In genomic region chr13:117082758-117083157, GRCm38 (mm10) we compare ENCODE assay signal across 21 mouse cellular contexts.
"Had no signal": no experiment of that assay in that cellular context is flagged by ENCODE, and none has a peak within 500 bp of the region (broad histone marks: within the 10 kb centered on the region; RNA-seq: fewer than 3 reads in every experiment).

No protein-coding gene starts in this region.

- H3K4me1 ChIP-seq: lung, embryonic 15.5 days; megakaryocyte, embryonic 14.5 days; neural tube, embryonic 13.5 days; neural tube, embryonic 15.5 days had no signal

- ATAC-seq: lung, postnatal 0 days; midbrain, embryonic 16.5 days had no signal

- H3K4me2 ChIP-seq: lung, embryonic 15.5 days; midbrain, embryonic 11.5 days; neural tube, embryonic 13.5 days; neural tube, embryonic 15.5 days had no signal

- H3K36me3 ChIP-seq: lung, embryonic 15.5 days; neural tube, embryonic 13.5 days; neural tube, embryonic 15.5 days had no signal

- H3K9me3 ChIP-seq: lung, embryonic 15.5 days; neural tube, embryonic 13.5 days; neural tube, embryonic 15.5 days had no signal

- H3K9ac ChIP-seq: lung, embryonic 15.5 days; neural tube, embryonic 13.5 days; neural tube, embryonic 15.5 days had no signal

- H3K27me3 ChIP-seq: lung, embryonic 15.5 days; megakaryocyte, embryonic 14.5 days; neural tube, embryonic 13.5 days; neural tube, embryonic 15.5 days had no signal

- H3K4me3 ChIP-seq: lung, embryonic 15.5 days; megakaryocyte, embryonic 14.5 days; myocyte; neural tube, embryonic 13.5 days; neural tube, embryonic 15.5 days had no signal

- H3K27ac ChIP-seq: lung, embryonic 15.5 days; macrophage; neural tube, embryonic 13.5 days; neural tube, embryonic 15.5 days had no signal

- DNase-seq: lung, adult 2 months; lung, postnatal 14 days; lung, postnatal 36 days; midbrain, embryonic 14.5 days; retina, postnatal 1 day; right cerebral cortex, adult 18-20 months; right cerebral cortex, postnatal 25 days; right cerebral cortex, postnatal 4 days; spleen, adult 18-20 months; thymus, adult 18-20 months; thymus, postnatal 14 days; thymus, postnatal 36 days had no signal
